Mouse (Mus musculus) C3H10T1/2 (cell line): Measurements from ENCODE around the gene Olfr872. TPM values are rescaled to one million over a fixed set of nuclear protein-coding genes. Genes with fewer than 3 reads are reported as not detected.

Experiments
- polyA plus RNA-seq, 2 experiments: library from polyadenylated mRNA; unstranded; fragments of >200 nt; fragmentation: generic; extraction: Trizol; gene quantifications; one replicate each; pipeline ENCODE4 v1.2.1; 2012; ENCODE audit warnings: missing spikeins in 2 of 2

Olfr872 gene
- polyA plus RNA-seq = not detected

GRCm38 (mm10) chr9:20236819-20237218 lies at the start of gene Olfr872:
TSS of gene Olfr872 (plus strand) at chr9:20237119.

GRCm38 (mm10) chr9:20211907-20212306 lies 25.0 kb upstream of the Olfr872 start, which contains the start of gene Olfr871:
TSS of gene Olfr871 (plus strand) at chr9:20212207.

GRCm38 (mm10) chr9:20282051-20282450 lies 45.1 kb downstream of the Olfr872 start, which contains the start of gene Olfr39:
TSS of gene Olfr39 (plus strand) at chr9:20282351.

GRCm38 (mm10) chr9:20298232-20298631 lies 61.3 kb downstream of the Olfr872 start, which contains the start of gene Olfr873:
TSS of gene Olfr873 (plus strand) at chr9:20298532.

Other genes with a start within 250 kb of the Olfr872 start
- gene Olfr866, start 209.1 kb upstream of the Olfr872 start, polyA plus RNA-seq = not detected
- gene Olfr867, start 179.6 kb upstream of the Olfr872 start, polyA plus RNA-seq = not detected
- gene Olfr868, start 138.5 kb upstream of the Olfr872 start, polyA plus RNA-seq = not detected
- gene Olfr869, start 108.1 kb upstream of the Olfr872 start, polyA plus RNA-seq = not detected
- not detected for gene Olfr870, start 63.1 kb upstream of the Olfr872 start, polyA plus RNA-seq
- gene Olfr871, start 24.9 kb upstream of the Olfr872 start, polyA plus RNA-seq = not detected
- not detected for gene Olfr39, start 45.2 kb downstream of the Olfr872 start, polyA plus RNA-seq
- not detected for gene Olfr873, start 61.4 kb downstream of the Olfr872 start, polyA plus RNA-seq
- gene Olfr18, start 99.0 kb downstream of the Olfr872 start, polyA plus RNA-seq = under 1 TPM in 1 of 2 experiments, not detected in 1; 0.01 TPM
- 10 to 100 TPM in 1 of 2 experiments, 1 to 10 TPM in 1; 6.8 to 12.3 TPM for gene Zfp560, start 148.1 kb downstream of the Olfr872 start, polyA plus RNA-seq
- under 1 TPM; 0.06 to 0.81 TPM for gene Zfp26, start 223.0 kb downstream of the Olfr872 start, polyA plus RNA-seq